Mouse (Mus musculus) CD4-positive, CD25-positive, alpha-beta regulatory T cell, adult 4 months (primary cell): ENCODE measurements at regions not wholly inside any gene's neighbourhood (a gene's known extent, or its start where the extent isn't known, plus 50 kb on each side); places are given as distances from the start of the nearest gene placed in this dataset.
"Not testable (repeated sequence)": the region's sequence is repeated elsewhere in the genome, so short reads cannot be mapped to it uniquely, and the experiment has no call there.

Experiments used
- ATAC-seq: one replicate; pipeline ENCODE4 v1.8.0; 2017

- ATAC-seq: no peak
These were observed 1471.0 kb downstream of the Kcnt2 start for GRCm38 (mm10) chr1:141716953-141717352.

DNA sequence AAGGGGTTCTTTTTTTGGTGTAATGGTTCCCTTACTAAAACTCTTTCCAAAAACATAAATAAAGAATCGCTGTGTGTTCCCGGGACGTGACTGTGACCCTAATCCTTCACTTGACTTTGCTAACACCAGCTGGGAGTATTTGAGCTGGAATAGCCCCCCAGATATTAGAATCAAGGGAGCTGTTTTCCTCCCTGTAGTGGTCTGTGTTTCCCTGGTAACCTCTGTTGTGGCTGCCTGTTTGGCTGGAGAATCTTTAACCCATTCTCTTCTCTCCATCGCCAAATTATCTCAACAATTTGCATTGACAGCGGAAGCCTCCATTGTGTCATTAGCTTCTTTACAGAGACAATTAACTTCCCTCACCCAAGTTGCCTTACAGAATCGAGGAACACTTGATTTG, 1471.6 kb downstream of the Kcnt2 start:
- ATAC-seq: no peak

DNA sequence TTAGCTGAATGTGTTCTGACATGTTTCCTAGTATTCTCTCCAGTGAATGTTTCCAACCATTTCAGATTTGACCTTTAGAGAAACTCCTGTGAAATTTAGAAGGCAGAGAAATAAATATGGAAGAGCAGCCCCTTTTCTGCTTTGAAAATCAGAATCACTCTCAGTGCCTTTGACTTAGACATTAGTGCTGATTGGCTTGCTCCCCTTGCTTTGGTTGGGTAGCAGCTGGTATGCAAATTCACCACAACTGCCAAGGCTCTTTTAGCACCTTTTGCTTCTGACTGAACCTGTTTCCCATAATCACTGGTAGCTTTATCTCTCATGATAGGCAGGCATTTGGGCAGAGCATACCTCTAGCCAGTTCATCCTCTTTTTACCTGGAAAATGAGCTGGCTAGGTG, 1495.3 kb downstream of the Kcnt2 start:
- ATAC-seq: no peak

DNA sequence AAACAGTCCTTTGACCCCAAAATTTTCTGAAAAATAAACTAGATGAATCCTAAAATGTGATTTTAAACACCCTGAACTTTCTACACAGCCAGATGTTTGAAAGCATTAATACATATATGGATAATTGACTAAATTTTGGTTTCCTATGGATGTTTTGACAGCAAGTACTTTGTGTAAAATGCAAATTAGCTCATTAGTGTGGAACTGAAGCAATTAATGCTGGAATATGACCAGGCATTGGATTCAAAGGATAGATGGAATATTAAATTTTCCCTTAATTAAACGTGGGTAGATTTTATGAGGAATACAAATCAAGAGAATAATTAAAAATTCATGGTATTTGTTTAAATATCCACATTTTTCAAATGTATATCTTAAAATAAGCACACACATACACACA, 1530.1 kb downstream of the Kcnt2 start:
- ATAC-seq: no peak

GRCm38 (mm10) chr1:141783367-141783766, 1537.4 kb downstream of the Kcnt2 start:
- no peak for ATAC-seq

GRCm38 (mm10) chr1:141813315-141814158, 1567.6 kb downstream of the Kcnt2 start:
- ATAC-seq: no peak

- no peak for ATAC-seq
These were observed 1585.5 kb downstream of the Kcnt2 start for GRCm38 (mm10) chr1:141831444-141831843.

DNA sequence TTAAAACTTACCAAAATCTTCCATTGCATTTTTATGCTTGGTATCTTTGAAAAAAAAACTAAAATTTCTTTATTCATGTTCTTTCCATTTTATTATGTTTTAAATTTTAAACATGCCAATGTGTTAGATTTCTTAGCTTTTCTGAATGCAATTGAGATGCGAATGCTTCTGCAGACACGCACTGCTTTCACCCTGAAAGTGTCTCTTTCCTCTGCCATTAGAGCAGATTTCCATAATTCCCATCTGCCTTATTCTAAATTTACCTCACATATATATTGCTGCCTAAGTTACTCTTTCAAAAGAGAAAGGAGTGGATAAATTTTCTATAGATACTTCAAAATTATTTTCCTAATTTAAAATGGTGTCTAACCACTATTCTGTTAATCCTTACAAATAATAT, 1596.6 kb downstream of the Kcnt2 start:
- ATAC-seq: no peak

- not testable (repeated sequence) for ATAC-seq
These were observed 1607.9 kb downstream of the Kcnt2 start for GRCm38 (mm10) chr1:141853841-141854240.

- peak; percentile 94 for ATAC-seq
These were observed 1638.4 kb downstream of the Kcnt2 start for GRCm38 (mm10) chr1:141884356-141884755.

- peak; percentile 63 for ATAC-seq
These were observed 1652.0 kb downstream of the Kcnt2 start for GRCm38 (mm10) chr1:141897924-141898455.

- peak; percentile 26 for ATAC-seq
These were observed 1665.9 kb downstream of the Kcnt2 start for GRCm38 (mm10) chr1:141911714-141912398.

DNA sequence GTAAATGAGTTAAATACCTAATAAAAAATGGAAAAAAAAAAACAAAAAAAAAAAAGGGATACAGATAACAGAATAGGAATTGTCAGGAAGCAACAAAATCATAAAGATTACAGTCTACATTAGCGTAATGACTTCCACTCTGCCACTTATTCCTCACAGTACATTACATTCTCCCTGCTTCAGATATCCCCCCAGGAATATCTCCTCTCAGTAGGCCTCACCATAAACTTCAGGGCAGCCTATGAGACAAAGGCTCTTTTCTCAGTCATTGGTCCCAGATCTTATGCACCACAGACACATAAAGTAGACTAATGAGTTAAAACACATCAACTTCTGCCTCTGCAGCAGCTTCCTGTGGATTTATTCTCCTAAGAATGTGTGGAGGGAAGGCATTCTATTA, 1680.2 kb downstream of the Kcnt2 start:
- no peak for ATAC-seq

DNA sequence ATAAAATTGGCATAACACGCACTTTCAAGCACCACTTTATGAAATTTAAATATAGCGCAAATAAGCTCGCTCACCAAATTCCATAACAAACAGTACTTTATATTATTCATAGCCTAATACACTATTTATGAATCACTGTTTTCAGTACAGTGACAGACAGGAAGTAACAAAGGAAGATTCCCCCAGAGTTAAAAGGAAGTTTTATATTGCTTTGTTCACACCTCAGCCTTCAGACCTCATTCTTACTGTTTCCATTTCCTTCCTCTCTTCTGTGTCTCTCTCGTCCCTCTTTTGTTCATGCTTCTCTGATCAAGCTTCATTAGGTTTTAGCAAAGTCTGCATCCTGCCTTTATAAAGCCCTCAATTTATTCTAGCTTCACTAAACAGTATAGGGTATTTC, 1680.8 kb downstream of the Kcnt2 start:
- peak; percentile 74 for ATAC-seq

DNA sequence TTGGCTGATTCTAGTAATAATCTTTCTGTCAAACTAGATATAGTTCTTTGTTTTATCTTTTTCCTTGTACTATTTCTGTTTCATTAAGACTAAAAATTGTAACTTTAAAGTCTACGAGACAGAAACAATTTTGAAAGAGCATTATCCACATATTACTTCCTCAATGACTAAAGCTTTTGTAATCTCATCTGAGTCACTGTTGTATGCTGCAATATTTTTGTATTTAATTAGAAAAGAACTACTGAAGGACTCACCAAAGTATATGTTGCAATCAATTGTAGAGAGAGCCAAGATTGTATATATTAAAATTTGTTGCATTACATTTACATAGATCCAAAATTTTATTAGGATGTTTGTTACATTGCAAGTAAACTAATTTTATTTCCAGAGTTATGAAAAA, 1692.4 kb upstream of the B3galt2 start:
- no peak for ATAC-seq

GRCm38 (mm10) chr1:141954323-141954867, 1686.1 kb upstream of the B3galt2 start:
- ATAC-seq: no peak

DNA sequence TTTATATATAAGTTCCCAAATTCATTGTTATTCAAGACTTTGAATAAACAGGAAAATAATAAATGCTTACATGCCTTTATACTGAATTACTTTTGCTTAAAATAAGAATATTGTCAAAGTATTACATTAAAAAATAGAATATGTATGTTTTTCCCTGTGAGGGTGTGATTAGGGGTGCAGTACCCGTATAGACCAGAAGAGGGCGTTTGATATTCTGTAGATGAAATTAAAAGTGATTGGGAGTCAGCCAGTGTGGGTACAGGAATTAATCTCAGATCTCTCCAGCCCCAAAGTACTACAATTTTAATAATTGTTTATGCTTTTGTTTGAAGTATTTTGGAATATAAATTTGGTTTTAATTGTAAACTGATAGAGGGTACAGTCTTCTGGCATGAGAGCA, 1678.7 kb upstream of the B3galt2 start:
- peak; percentile 39 for ATAC-seq

DNA sequence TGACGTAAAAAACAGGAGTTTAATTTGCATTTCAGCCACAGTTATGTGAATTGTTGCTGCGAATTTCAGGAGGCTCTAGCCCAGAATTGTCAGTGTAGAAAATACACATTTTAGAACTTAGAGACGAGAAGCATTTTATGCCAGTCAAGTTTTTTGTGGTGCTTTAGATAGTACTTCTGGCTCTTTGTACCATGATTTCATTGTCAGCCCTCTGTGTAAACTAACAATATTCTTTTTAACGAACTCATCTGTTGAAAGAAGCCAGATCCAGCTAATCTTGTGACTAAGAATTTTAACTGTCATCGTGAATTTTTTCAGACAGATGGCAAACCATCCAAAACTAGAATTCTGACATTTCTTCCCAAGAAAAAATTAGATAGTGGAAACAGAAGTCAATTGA, 1672.3 kb upstream of the B3galt2 start:
- no peak for ATAC-seq

DNA sequence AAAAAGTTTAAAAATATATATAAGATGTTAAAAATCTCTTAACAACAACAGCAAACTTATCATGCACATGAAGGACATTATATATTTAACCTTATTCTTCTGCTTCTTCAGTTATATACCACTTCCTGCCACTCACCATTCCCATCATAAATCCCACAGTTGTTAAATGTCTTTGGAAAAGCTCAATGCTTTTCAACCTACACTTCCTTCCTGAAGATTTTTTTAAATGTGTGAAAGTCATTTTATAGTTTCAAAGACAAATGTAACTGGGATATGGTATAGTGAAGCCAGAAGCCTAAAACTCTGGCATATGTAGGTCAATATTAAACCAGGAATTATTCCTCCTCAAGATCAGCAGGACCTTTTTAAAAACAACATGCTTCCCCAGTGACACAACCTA, 1666.1 kb upstream of the B3galt2 start:
- ATAC-seq: no peak

DNA sequence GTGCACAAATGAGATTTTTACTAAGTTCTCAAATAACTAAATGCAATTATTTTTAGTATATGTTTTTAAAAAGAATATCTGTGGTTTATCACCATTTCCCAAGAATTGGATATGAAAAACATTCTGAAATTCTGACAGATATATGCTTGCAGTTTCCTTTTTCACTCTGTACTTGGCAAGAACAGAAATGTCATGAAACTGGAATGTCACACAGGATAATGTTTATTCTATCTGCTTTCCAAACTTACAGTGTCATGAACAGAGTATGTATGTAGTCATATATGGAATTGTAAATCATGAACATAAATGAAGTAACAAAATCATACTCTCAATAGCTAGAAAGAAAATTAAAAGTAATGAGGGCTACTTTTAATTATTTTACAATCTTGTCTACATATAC, 1640.7 kb upstream of the B3galt2 start:
- ATAC-seq: no peak

DNA sequence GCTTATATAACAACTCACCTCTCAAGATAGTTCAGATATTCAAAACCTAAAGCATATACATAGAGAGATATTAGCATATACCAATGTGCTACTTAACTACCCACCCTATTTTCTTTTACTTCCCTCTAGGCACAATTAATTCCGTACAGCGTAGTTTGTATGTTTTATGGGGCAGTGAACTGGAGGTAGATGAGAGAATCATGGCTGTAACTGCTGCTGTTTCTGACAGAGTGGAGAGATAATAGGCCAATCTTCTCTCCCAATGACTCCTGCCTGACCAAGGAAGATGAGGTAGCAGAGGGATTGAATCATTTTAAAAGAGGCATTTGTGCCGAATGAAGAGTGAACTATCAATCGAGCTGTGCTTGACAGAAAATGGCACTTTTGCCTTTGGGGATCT, 1640.1 kb upstream of the B3galt2 start:
- no peak for ATAC-seq

DNA sequence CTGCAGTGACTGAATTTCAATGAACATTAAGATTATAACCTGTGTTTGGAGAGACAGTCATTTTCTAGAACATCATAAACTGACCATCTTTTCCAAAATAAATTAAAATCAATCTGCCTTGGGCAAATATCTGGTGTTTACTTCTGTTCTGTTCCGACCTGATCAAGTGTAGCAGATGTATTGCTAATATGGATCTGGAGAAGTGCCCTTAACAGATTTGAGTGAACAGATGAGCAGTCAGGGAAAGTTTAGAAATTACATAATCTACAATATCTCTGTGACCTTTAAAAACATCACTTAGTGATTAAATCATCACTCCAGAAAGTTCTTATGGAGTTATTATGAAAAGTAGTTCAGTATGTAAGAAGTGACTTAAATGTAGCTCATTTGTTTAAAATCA, 1634.1 kb upstream of the B3galt2 start:
- no peak for ATAC-seq

DNA sequence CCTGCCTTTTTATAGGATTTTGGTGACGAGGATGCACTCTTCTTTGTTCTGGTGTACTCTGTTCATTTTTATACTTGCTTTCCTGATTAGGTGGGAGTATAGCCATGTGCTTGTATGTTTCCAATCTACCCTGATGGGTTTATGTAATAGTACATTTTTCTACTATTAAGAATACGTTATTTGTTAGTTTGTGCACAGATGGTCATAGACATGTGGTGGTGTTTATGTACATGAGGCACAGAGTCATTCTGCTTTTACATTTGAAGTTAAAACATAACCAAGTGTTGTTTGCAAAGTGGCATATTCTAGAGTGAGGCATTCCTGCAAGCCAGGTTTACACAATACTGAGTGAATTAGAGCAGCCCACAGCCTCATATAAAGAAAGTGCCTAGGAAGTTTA, 1597.7 kb upstream of the B3galt2 start:
- no peak for ATAC-seq

DNA sequence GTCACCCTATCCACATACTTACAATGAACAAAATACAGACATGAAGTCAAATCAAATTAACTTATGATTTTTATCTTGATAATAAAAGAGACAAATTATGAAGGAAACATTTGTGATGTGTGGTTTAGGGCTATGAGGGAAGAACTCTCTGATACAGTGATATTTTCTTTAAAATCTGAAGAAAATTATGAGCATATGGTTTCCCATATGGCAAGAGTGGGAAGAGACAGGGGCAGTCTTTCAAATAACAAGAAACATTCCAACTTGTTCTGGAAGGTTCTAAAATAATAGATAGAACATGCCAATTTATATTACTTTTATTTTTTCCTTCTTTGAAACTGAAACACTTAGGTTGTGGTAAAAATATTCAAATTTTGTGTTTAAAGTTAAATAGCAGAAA, 1585.3 kb upstream of the B3galt2 start:
- no peak for ATAC-seq
